In the genomic region with DNA sequence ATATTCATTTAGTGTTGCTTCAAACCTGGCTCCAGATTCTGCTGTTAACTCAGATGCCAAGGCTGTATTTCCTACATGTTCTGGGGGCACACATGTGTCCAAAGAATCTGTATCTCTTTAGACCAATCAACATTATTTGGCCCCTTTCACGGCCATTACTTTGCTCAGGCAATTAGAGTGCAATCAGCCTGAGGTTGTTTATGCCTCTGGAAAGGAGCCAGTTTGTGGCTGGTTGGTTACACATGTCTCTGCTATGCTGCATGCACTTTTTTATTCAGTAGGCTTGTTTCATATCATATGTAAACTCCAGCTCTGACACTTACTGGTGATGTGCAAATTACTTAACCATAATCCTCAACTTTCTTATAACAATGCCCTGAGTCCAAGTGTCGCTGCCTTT, we compare ENCODE assay signal across 19 mouse cellular contexts.
A peak's percentile ranks its signal among the peaks of the same experiment; 100 is the strongest.
DNase-seq lines count a peak whose midpoint lies in the region; ATAC-seq lines count a peak whose summit lies in the region.
"Had no signal": no experiment of that assay in that cellular context is flagged by ENCODE, and none has a peak within 500 bp of the region (broad histone marks: within the 10 kb centered on the region; RNA-seq: fewer than 3 reads in every experiment).

No protein-coding gene starts in this region.

- peak overlapping the region; percentile 81 for H3K4me3 ChIP-seq in megakaryocyte, embryonic 14.5 days (replicated peaks)
- H3K4me3 ChIP-seq: forebrain, embryonic 15.5 days; gastrocnemius, adult 2 months; heart, adult 2 months; kidney, embryonic 15.5 days; limb, embryonic 12.5 days; stomach, embryonic 15.5 days had no signal

- no peaks in the 10 kb centered on the region for H3K27me3 ChIP-seq in megakaryocyte, embryonic 14.5 days (replicated peaks)
- H3K27me3 ChIP-seq: forebrain, embryonic 15.5 days; kidney, embryonic 15.5 days; limb, embryonic 12.5 days; stomach, embryonic 15.5 days had no signal

- H3K4me1 ChIP-seq in megakaryocyte, embryonic 14.5 days: peaks cover 34% of the 10 kb centered on the region
- H3K4me1 ChIP-seq: forebrain, embryonic 15.5 days; kidney, embryonic 15.5 days; limb, embryonic 12.5 days; stomach, embryonic 15.5 days had no signal

- H3K9me3 ChIP-seq in megakaryocyte, embryonic 14.5 days: no peaks in the 10 kb centered on the region
- H3K9me3 ChIP-seq: forebrain, embryonic 15.5 days; kidney, embryonic 15.5 days; limb, embryonic 12.5 days; stomach, embryonic 15.5 days had no signal

- peak; percentile 81 for DNase-seq in heart, adult 11 months
- DNase-seq in heart, adult 8-10 months (ENCODE audit: low spot score): no peak
- DNase-seq in cerebellum, postnatal 10 days: no peak
- DNase-seq in adrenal gland, postnatal 25 days: no peak
- DNase-seq: cerebellum, adult 18-20 months; gastrocnemius, adult 2 months; heart, adult 2 months; heart, postnatal 10 days; liver, postnatal 0 days; right cerebral cortex, adult 18-20 months had no signal

- no peak for ATAC-seq in megakaryocyte, adult 5-6 weeks (ENCODE audit: poor library complexity, severe bottlenecking)
- ATAC-seq in common myeloid progenitor, adult 5-6 weeks (replicated peaks; ENCODE audit: low read depth, poor library complexity, severe bottlenecking): peak; percentile 40; the same call in 1 of the 2 replicates
- ATAC-seq in megakaryocyte progenitor cell, adult 5-6 weeks (replicated peaks; ENCODE audit: poor library complexity): 0 out of 2 replicates have a peak, but pooled peaks have one; percentile 11
- ATAC-seq: forebrain, embryonic 15.5 days; hindbrain, embryonic 16.5 days; liver, postnatal 0 days had no signal

- H3K36me3 ChIP-seq in megakaryocyte, embryonic 14.5 days (replicated peaks; ENCODE audit: low read length): peaks cover 7% of the 10 kb centered on the region
- H3K36me3 ChIP-seq: forebrain, embryonic 15.5 days; kidney, embryonic 15.5 days; limb, embryonic 12.5 days; stomach, embryonic 15.5 days had no signal
